Mouse (Mus musculus) liver, embryonic 11.5 days (tissue): ENCODE data around the gene Rbm3. TPM values are rescaled to one million over a fixed set of nuclear protein-coding genes. Genes with fewer than 3 reads are reported as not detected.

Experiments used
- ATAC-seq: fragments of 200-750 bp; cut with Nextera tagmentation; replicated peaks from 2 replicates; pipeline ENCODE4 v1.8.0; 2017; ENCODE audit warnings: moderate number of reproducible peaks, mild to moderate bottlenecking, moderate TSS enrichment, moderate library complexity; ENCODE audit not compliant: low FRiP score
- DNase-seq: peaks from one replicate; pipeline ENCODE4 v3.0.0-alpha.2; 2017; ENCODE audit warnings: low spot score
- H3K27ac ChIP-seq: fragments of 300-500 bp; sonication (generic); 2 replicates; pipeline ENCODE4 v1.5.1; 2014; ENCODE audit warnings: mild to moderate bottlenecking, low read depth, low read length, control low read depth
- H3K27me3 ChIP-seq: fragments of 300-500 bp; sonication (generic); replicated peaks from 2 replicates; pipeline ENCODE4 v1.6.1; 2014; ENCODE audit warnings: low read length, mixed read lengths; ENCODE audit not compliant: control insufficient read depth, insufficient read depth
- H3K36me3 ChIP-seq: fragments of 300-500 bp; sonication (generic); 2 replicates; pipeline ENCODE4 v1.6.1; 2014; ENCODE audit warnings: mild to moderate bottlenecking, low read length, moderate library complexity, mixed read lengths; ENCODE audit not compliant: control insufficient read depth, insufficient read depth
- H3K4me1 ChIP-seq: fragments of 300-500 bp; sonication (generic); replicated peaks from 2 replicates; pipeline ENCODE4 v1.6.1; 2014; ENCODE audit warnings: low read length, mixed read lengths; ENCODE audit not compliant: control insufficient read depth, insufficient read depth
- H3K4me2 ChIP-seq: fragments of 300-500 bp; sonication (generic); 2 replicates; pipeline ENCODE4 v1.6.1; 2014; ENCODE audit warnings: mild to moderate bottlenecking, control low read depth, moderate library complexity
- H3K4me3 ChIP-seq: fragments of 300-500 bp; sonication (generic); 2 replicates; pipeline ENCODE4 v1.5.1; 2014; ENCODE audit warnings: low read depth, low read length, control low read depth
- H3K9ac ChIP-seq: fragments of 300-500 bp; sonication (generic); 2 replicates; pipeline ENCODE4 v1.6.1; 2014; ENCODE audit warnings: low read depth, low read length, control low read depth
- H3K9me3 ChIP-seq: fragments of 300-500 bp; sonication (generic); 2 replicates; pipeline ENCODE4 v1.6.1; 2016; ENCODE audit warnings: low read length, inconsistent platforms, mixed read lengths; ENCODE audit not compliant: control insufficient read depth
- WGBS: fragments of 180-500 bp; shearing (Covaris S2); extraction: QIAGEN DNeasy Blood & Tissue Kit; methylation state at CpG from one replicate; pipeline ENCODE4 v1.1.7; 2014; 5-methylcytosine and 5-hydroxymethylcytosine counted together
- polyA plus RNA-seq: library from polyadenylated mRNA; unstranded; fragments of >200 nt; fragmentation: Nextera tagmentation; extraction: Ambion mirVana; gene quantifications from 2 replicates; pipeline ENCODE4 v1.2.1, GENCODE M21; 2014

The Rbm3 gene
- polyA plus RNA-seq, 1 experiment from 2014 or later, result 471 TPM

DNA sequence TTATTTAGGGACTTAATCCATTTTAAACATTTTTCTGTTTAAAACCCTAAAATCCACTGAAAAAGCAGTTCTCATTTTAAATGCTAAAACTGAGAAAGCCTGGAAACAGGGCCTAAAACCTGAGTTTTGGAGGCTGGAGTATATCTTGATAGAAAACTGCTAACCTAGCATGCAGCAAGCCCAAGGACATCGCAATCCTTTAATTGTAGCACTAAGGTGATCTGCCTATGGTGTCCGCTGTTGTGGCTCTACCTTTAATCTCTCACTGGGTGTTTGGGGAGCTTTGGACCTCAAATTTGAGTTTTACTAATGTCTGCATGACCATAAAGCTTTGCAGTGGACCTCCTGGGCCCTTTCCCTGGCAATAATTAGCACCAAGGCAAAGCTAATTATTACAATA is 5.2 kb downstream of the Rbm3 start:
- Histone ChIP-seq H3K4me3 (no peak overlapping the region), H3K27me3 (no peaks in the 10 kb centered on the region), H3K27ac (no peak overlapping the region), H3K9me3 (no peaks in the 10 kb centered on the region), H3K9ac (no peak overlapping the region), H3K4me1 (no peaks in the 10 kb centered on the region), H3K36me3 (peaks cover 23% of the 10 kb centered on the region), H3K4me2 (no peak overlapping the region)
- 88% methylated on average over 2 of the region's 2 CpGs for WGBS
- ATAC-seq, result no peak
- DNase-seq, result no peak

DNA sequence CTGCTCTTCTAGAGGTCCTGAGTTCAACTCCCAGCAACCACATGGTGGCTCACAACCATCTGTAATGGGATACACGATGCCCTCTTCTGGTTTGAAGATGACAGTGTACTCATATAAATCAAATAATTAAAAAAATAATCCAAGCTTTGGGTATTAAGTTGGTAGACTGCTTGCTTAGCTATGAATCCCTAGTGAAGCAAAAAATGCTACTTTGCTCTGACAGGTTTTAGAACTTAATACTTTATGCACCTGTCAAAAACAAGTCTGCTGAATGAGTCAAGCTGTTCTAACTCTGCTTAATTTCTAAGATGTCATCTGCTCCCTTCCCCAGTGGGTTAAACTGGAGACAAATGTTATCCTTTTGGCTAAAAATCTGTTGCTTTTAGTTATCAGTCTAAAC is 6.2 kb downstream of the Rbm3 start:
- no peaks in the 10 kb centered on the region for H3K9me3 ChIP-seq
- no peaks in the 10 kb centered on the region for H3K27me3 ChIP-seq
- WGBS, result 54% methylated on average over 1 of the region's 1 CpGs
- ATAC-seq (no peak), DNase-seq (no peak)
- peaks cover 22% of the 10 kb centered on the region for H3K36me3 ChIP-seq
- no peaks in the 10 kb centered on the region for H3K4me1 ChIP-seq
- H3K9ac ChIP-seq, result no peak overlapping the region
- H3K27ac ChIP-seq, result no peak overlapping the region
- H3K4me3 ChIP-seq, result no peak overlapping the region
- no peak overlapping the region for H3K4me2 ChIP-seq

DNA sequence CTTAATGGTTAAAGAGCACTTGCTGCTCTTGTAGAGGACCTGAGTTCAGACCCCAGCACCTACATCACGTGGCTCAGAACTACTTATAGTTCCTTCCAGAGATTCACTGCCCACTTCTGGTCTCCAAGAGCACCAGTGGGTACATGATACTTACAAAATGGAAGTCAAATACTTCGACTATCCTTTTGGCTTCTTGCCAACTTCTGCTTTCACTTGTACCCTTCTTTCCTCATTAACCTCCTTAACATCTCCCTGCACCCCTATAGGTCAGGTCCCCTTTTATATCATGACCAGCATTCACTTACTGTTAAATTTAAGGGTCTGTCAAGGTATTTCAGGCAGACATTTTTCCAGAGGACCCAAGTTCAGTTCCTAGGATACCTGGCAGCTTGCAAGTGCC is 9.8 kb downstream of the Rbm3 start:
- no peak overlapping the region for H3K27ac ChIP-seq
- H3K4me3 ChIP-seq, result no peak overlapping the region
- H3K9me3 ChIP-seq, result no peaks in the 10 kb centered on the region
- H3K27me3 ChIP-seq, result no peaks in the 10 kb centered on the region
- no peaks in the 10 kb centered on the region; the same call in 1 of the 2 replicates for H3K4me1 ChIP-seq
- H3K36me3 ChIP-seq, result peaks cover 7% of the 10 kb centered on the region
- no peak overlapping the region for H3K9ac ChIP-seq
- DNase-seq (no peak), ATAC-seq (no peak)
- no peak overlapping the region for H3K4me2 ChIP-seq
- WGBS, result 37% methylated on average over 2 of the region's 2 CpGs

DNA sequence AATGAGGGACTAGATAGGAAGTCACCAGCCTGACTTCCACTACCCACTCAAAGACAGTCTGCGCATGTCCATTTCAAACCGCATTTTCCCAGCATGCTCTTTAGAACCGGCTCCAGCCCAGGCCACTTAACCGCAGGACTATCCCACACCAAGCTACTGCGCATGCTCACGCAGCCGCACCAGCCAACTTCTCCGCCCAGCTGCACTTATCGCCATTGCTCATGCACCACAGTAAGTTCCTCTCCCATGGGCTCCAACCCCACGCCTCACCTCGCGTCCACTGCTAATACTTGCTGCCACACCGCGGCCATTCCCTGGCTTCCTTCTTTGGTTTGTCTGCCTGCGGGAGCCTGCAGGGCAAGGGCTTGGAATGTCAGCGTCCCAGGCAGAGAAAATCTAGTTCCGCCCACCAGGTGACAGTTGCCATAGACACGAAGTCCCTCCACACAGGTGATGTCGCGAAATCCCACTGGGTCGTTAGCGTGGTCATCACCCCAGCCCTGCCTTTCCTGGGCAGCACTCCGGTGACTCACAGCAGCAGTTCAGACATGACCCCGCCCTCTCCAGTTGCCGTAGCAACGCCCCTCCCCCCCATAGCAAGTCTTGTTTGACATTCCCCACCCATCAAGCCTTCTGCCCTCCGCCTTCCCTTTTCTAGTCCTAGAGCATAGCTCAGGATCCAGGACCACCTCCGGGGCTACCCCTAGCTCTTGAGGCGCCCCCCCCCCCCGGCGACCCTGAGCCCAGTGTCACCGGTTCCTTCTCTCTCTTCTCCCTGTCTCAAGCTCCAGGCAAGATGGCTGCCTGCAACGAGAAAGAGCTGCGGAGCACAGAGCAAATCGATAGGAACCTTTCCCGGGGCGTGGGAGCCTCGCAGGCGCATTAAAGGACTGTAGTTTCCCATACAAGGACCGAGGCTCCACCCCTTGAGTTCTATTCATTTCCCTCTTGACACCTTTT is 13.4 kb downstream of the Rbm3 start, which contains the start of gene Wdr13:
Gene Wdr13, minus strand, starts transcription at position 876 of the 960 bp plus-strand sequence.
- Histone ChIP-seq H3K9me3 (no peaks in the 10 kb centered on the region), H3K27ac (peak within 1 kb of the TSS; percentile 97), H3K4me2 (peak within 1 kb of the TSS; percentile 75), H3K36me3 (peaks cover 3% of the 10 kb centered on the region; the same call in 1 of the 2 replicates), H3K9ac (peak within 1 kb of the TSS; percentile 77), H3K4me3 (peak within 1 kb of the TSS; percentile 66), H3K27me3 (no peaks in the 10 kb centered on the region), H3K4me1 (no peaks in the 10 kb centered on the region; the same call in 1 of the 2 replicates)
- peak; percentile 84 for ATAC-seq
- WGBS, result 8% methylated on average over 39 of the region's 40 CpGs
- DNase-seq, result peak; percentile 84

DNA sequence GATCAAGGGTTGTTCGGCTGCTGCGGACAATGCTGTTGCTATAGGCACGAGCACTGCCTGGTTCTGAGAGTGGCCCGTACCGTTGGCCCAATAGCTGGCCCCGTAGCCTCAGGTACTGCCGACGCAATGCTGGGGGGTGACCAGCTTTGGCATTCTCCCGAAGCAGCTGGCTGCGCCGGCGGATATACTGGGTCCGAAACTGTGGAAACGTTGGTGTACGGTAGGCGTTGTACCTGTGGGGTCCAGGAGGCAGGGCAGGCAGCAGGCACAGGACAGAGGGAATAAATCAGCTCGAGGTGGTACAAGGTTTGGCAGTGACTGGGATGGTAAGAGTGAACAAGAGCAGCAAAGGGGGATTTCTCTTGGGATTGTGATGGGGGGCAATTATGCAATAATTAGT is 14.3 kb downstream of the Rbm3 start:
- no peaks in the 10 kb centered on the region for H3K9me3 ChIP-seq
- H3K27me3 ChIP-seq, result no peaks in the 10 kb centered on the region
- H3K4me3 ChIP-seq, result peak overlapping the region; percentile 66
- WGBS, result 81% methylated on average over 17 of the region's 17 CpGs
- ATAC-seq (no peak), DNase-seq (no peak)
- no peaks in the 10 kb centered on the region; the same call in 1 of the 2 replicates for H3K4me1 ChIP-seq
- peak overlapping the region; percentile 40; the same call in 1 of the 2 replicates for H3K9ac ChIP-seq
- peak overlapping the region; percentile 58 for H3K27ac ChIP-seq
- peak overlapping the region; percentile 75 for H3K4me2 ChIP-seq
- H3K36me3 ChIP-seq, result peaks cover 3% of the 10 kb centered on the region; the same call in 1 of the 2 replicates

DNA sequence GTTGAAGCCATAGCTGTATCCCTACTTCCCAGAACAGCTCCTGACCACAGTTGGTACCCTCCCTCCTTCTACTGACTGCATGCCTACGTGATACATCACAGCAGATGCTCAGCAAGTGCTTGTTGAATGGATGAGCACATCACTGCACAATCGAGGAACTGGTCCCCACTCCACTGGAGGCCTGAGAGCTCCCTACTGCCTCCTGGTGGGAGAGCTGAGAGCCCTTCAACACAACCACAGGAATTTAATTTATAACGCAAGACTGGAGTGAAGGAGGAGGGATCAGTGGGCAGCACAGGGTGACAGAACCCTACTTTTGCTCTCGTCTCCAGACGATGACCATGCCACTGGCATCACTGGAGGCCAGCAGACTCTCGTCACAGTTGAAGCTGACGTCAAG is 20.4 kb downstream of the Rbm3 start:
- Histone ChIP-seq H3K9ac (no peak overlapping the region), H3K27me3 (no peaks in the 10 kb centered on the region), H3K9me3 (no peaks in the 10 kb centered on the region), H3K4me3 (no peak overlapping the region), H3K36me3 (peaks cover 5% of the 10 kb centered on the region; the same call in 1 of the 2 replicates), H3K4me2 (no peak overlapping the region), H3K27ac (no peak overlapping the region), H3K4me1 (no peaks in the 10 kb centered on the region)
- WGBS, result 80% methylated on average over 7 of the region's 7 CpGs
- ATAC-seq (no peak), DNase-seq (no peak)

DNA sequence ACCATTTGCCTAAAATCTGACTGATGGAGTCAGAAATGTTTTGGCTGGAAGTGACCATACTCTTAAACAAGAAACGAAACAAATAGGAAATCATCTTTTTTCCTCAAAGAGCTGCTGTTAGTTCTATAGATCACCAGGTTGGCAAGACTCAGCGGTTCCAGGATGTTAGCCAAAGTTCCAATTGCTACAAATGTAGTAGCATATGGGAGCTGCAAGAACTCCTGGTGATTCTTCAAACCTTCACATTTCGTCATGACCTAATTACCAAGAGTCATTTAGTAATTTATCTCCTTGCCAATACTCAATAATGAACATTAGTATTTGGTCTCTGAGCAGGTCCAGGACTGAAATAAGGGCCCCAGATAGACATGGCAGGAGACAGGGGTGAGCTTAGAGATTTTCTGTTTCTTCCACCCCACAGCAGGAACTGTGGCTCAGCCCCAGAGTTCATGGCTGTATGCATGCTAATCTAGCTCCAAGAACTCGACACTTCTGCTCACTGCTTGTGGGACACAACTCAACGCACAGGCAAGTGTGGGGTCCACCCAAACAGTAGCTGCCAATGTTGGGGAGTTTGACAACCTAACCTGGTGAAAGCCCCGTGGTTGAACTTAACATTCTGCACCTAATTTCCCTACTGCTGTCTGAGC is 21.7 kb downstream of the Rbm3 start:
- no peaks in the 10 kb centered on the region for H3K4me1 ChIP-seq
- H3K4me3 ChIP-seq, result no peak overlapping the region
- H3K27ac ChIP-seq, result no peak overlapping the region
- ATAC-seq (no peak), DNase-seq (no peak)
- H3K27me3 ChIP-seq, result no peaks in the 10 kb centered on the region
- H3K36me3 ChIP-seq, result peaks cover 5% of the 10 kb centered on the region; the same call in 1 of the 2 replicates
- H3K9ac ChIP-seq, result no peak overlapping the region
- H3K9me3 ChIP-seq, result no peaks in the 10 kb centered on the region
- WGBS, result 80% methylated on average over 6 of the region's 6 CpGs
- no peak overlapping the region for H3K4me2 ChIP-seq

DNA sequence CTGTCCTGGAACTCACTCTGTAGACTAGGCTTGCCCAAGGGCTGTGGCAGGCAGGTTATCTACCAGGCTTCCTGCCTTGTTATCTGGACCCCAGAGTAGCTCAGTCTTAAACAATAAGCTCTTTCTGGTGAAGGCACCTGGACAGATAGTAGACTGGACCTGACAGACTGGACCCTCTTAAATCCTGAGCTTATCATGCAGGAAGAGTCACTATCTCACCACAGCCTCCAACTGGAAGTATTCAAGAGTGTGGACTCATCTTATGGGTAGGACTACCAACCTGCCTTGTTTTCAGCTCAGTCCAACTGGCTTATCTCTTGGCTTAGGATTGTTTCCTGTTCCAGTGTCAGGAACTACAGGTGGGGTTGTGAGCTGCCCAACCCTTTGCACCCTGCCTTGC is 28.4 kb downstream of the Rbm3 start:
- no peak overlapping the region for H3K4me2 ChIP-seq
- H3K36me3 ChIP-seq, result no peaks in the 10 kb centered on the region
- H3K27ac ChIP-seq, result no peak overlapping the region
- no peak for ATAC-seq
- DNase-seq, result no peak
- H3K9me3 ChIP-seq, result no peaks in the 10 kb centered on the region
- H3K4me3 ChIP-seq, result no peak overlapping the region
- no peaks in the 10 kb centered on the region for H3K27me3 ChIP-seq
- H3K9ac ChIP-seq, result no peak overlapping the region
- no peaks in the 10 kb centered on the region for H3K4me1 ChIP-seq
